Mouse (Mus musculus) retina, postnatal 7 days (tissue): Measurements from ENCODE around the gene Bgn.

Experiments
- DNase-seq: peaks from one replicate; pipeline ENCODE4 v3.0.0-alpha.2; 2012; ENCODE audit warnings: low read depth, low spot score

Bgn gene

DNA sequence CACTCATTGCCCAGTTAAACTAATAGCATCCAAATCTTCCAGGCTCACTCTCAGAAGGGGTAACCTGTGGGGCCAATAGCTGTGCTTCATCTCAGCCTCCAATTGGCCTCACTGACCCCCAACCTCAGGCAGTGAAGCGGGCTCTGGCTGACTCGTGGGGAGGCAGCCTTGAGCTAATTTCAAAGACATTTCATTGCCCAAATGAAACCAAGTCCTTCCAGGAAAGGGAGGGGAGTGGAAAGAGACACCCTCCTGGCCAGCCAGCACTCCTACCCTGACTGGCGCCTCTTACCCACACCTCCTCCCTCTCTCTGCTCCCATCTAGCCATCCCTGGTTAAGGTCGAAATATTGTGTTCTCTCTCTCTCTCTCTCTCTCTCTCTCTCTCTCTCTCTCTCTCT lies 6.8 kb downstream of the Bgn start:
- no peak for DNase-seq

GRCm38 (mm10) chrX:73490804-73491203 lies 7.4 kb downstream of the Bgn start:
- DNase-seq, result no peak

GRCm38 (mm10) chrX:73493567-73493966 lies 10.2 kb downstream of the Bgn start:
- DNase-seq, result peak; percentile 52

GRCm38 (mm10) chrX:73496746-73497145 lies 13.3 kb downstream of the Bgn start:
- no peak for DNase-seq

GRCm38 (mm10) chrX:73505130-73505735 lies 21.8 kb downstream of the Bgn start:
- no peak for DNase-seq

DNA sequence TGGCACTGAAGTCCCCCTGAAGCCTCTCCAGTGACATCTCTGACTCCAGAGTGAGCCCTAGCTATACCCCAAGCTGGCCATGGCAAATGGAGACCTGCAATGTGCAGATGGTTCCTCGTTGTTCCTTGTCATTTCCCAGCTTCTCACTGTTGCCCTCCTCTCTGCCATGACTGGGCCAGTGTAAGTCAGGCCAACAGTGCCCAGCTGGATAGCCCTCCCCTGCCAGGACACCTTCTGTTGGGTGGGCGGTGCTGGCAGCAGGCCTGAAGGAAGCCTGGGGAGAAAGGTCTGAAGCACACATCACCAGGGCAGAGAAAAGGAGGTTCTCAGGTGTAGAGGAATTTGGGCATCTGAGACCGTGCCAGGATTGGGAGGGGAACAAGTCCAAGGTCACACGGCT lies 23.2 kb downstream of the Bgn start:
- no peak for DNase-seq

- DNase-seq, result no peak
Measured at GRCm38 (mm10) chrX:73509209-73509608, 25.8 kb downstream of the Bgn start.

- DNase-seq, result no peak
Measured at GRCm38 (mm10) chrX:73512904-73513303, 29.5 kb downstream of the Bgn start.

GRCm38 (mm10) chrX:73516556-73516955 lies 33.2 kb downstream of the Bgn start:
- no peak for DNase-seq

- DNase-seq, result no peak
Measured at GRCm38 (mm10) chrX:73517060-73517600, 33.7 kb downstream of the Bgn start.

DNA sequence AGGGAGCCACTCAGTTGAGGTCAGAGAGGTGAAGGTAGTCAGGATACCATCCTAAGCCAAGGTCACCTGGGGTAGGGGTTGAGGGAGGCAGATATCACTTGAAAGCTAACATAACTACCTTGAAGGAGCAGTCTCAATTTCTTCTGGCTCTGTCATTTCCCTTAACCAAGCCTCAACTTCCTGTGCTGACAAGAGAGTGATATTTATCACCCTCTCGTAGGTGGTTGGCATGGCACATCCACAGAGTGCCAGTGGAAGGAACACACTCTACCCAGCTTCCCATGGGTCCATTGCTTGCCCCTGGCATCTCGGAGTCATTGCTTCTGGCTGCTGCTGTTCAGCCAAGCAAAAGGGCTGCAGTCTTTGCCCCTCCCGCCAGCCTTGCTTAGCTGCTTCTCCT lies 37.3 kb downstream of the Bgn start:
- DNase-seq, result no peak

DNA sequence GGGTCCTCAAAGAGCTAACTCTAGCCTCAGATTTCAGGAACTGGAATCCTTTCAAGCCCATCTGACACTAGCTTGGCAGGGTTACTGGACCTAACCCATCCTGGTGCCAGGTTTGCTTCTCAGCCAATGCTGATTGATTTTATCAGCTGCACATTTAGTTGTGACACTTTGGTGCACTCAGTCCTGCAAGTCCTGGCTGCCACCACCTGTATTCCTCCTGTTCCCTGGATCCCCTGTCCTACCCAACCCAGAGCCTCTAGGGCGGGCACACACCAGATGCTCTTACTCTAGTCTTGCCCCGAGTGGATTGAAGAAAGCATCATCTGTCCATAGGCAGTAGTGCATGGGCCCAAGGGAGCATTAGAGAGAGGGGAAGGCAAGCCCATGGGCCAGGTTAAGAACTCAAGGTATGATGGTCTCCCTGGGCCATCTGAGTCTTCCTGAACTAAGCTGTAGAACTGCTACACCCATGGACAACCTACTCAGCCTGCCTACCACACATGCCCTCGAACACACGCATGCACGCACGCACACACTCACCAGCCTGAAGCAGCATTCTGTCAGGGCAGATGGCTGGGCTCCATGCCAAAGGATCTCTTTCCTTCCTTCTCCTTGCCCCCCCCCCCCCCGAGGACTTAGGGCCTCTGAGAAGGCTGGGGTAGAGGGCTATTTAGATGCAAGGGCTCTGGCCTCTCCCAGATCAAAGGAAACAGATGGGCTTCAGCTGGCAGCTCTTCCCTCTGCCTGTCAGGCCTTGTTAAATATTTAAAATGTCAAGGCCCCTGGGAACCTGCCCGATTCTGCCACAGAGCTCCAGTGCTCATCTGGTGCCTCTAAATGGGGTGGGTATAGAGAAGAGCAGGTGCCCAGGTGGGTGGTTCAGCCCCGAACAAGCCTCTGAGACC lies 41.2 kb downstream of the Bgn start:
- DNase-seq, result peak; percentile 43

- peak; percentile 30 for DNase-seq
Measured at GRCm38 (mm10) chrX:73525223-73526140, 42.1 kb downstream of the Bgn start.

GRCm38 (mm10) chrX:73526410-73526887 lies 43.0 kb downstream of the Bgn start:
- no peak for DNase-seq

- no peak for DNase-seq
Measured at GRCm38 (mm10) chrX:73537875-73538274, 54.5 kb downstream of the Bgn start.

- DNase-seq, result no peak
Measured at GRCm38 (mm10) chrX:73543340-73543739, 59.9 kb downstream of the Bgn start.
